Mouse (Mus musculus): ENCODE measurements around the gene Trcg1. TPM values are rescaled to one million over a fixed set of nuclear protein-coding genes. Genes with fewer than 3 reads are reported as not detected.

Gene Trcg1
- polyA plus RNA-seq, 1 experiment = not detected

DNA sequence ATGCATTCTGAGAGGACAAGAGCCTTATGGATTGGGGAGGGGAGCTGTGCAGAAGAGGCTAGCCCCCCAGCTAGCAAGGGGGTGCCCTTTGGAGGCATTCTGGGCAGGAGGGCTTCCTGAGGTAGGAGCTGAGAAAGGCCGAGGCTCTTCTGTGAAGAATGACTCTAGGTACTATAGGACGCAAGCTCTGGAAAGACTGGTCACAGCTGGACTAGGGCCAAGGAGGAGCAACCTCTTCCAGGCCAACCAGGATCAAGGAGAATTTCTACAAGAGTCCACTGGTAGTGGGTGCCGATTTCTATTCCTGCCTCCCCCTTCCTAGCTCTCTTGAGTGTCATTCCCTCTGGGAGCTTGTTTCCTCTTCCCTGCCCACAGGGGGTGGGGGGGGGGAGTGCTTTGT is 46.3 kb downstream of the Trcg1 start:
- H3K4me3 ChIP-seq (ENCODE audit: insufficient read depth, low read length) = no peak overlapping the region
- TF ChIP-seq POLR2A (IDR thresholded peaks at IDR 0.05; ENCODE audit: low read depth, low read length) (no peak), CTCF (IDR thresholded peaks at IDR 0.05; ENCODE audit: borderline replicate concordance, insufficient read depth, low read length) (no peak)
- H3K4me1 ChIP-seq (ENCODE audit: control insufficient read depth, insufficient read depth, low read length) = no peaks in the 10 kb centered on the region; the same call in 1 of the 2 replicates
- H3K27ac ChIP-seq (ENCODE audit: insufficient read depth, low read length) = no peak overlapping the region

DNA sequence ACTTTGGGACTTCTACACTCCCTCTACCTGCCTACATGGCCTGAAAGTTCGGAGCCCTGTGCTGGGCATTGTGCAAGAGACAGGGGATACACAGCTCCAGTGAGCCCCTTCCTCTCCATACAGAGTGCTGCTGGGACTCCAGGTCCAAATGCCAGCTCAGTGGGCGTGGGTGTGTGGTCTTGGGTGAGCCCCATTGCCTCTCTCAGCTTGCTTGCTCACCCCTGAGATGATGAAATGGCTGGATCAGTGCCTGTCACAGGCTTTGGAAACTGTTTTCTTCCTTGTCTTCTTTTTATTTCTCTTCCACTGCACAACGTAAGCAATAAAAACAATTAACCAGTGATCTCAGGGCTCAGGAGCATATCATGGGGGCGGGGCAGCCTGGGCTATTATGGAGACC is 47.0 kb downstream of the Trcg1 start:
- H3K4me3 ChIP-seq (ENCODE audit: insufficient read depth, low read length) = no peak overlapping the region
- no peaks in the 10 kb centered on the region; the same call in 1 of the 2 replicates for H3K4me1 ChIP-seq (ENCODE audit: control insufficient read depth, insufficient read depth, low read length)
- H3K27ac ChIP-seq (ENCODE audit: insufficient read depth, low read length) = no peak overlapping the region
- TF ChIP-seq POLR2A (IDR thresholded peaks at IDR 0.05; ENCODE audit: low read depth, low read length) = no peak

DNA sequence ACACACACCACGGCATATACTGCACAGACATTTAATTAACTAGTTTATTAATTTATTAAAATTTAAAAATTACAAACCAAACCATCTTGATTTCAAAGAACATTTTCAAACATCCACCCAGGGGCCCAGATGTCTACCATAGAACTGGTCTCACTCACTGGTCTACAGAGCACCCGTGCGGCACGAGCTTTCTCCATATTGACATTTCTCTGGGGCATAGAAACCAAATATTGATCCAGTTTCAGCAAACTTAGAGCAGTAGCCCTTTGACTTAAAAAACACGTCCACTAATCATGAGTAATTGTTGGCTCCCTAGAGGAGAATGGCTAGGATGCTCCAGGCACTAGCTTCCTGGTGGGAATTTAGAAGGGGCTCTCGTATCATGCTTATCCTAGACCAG is 50.8 kb downstream of the Trcg1 start:
- H3K27ac ChIP-seq (ENCODE audit: insufficient read depth, low read length) = no peak overlapping the region
- H3K4me3 ChIP-seq (ENCODE audit: insufficient read depth, low read length) = no peak overlapping the region
- TF ChIP-seq POLR2A (IDR thresholded peaks at IDR 0.05; ENCODE audit: low read depth, low read length) = no peak
- TF ChIP-seq CTCF (IDR thresholded peaks at IDR 0.05; ENCODE audit: borderline replicate concordance, insufficient read depth, low read length) = no peak
- no peaks in the 10 kb centered on the region for H3K4me1 ChIP-seq (ENCODE audit: control insufficient read depth, insufficient read depth, low read length)

DNA sequence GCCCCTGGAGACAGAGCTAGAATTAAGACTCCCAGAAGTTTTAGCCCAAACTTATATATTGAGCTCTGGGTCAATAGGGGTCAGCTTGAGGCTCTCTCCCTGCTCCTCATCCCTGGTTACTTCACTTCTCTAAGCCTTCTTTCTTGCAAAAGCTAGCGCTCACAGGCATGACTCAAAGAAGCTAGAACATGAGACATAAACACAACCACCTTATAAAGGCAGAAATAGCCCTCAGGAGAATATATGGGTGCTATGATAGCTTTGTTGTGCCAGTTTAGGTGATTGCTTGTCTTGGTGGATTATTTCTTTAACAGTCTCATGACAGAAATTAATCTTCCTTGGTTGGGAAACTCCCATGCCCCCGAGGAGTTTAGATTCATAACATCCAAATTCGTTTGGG is 58.5 kb downstream of the Trcg1 start:
- Histone ChIP-seq H3K27ac (ENCODE audit: insufficient read depth, low read length) (no peak overlapping the region), H3K4me1 (ENCODE audit: control insufficient read depth, insufficient read depth, low read length) (no peaks in the 10 kb centered on the region), H3K4me3 (ENCODE audit: insufficient read depth, low read length) (no peak overlapping the region)
- no peak for TF ChIP-seq POLR2A (IDR thresholded peaks at IDR 0.05; ENCODE audit: low read depth, low read length)
- no peak for TF ChIP-seq CTCF (IDR thresholded peaks at IDR 0.05; ENCODE audit: borderline replicate concordance, insufficient read depth, low read length)

- Histone ChIP-seq H3K4me3 (ENCODE audit: insufficient read depth, low read length) (no peak overlapping the region), H3K27ac (ENCODE audit: insufficient read depth, low read length) (no peak overlapping the region), H3K4me1 (ENCODE audit: control insufficient read depth, insufficient read depth, low read length) (no peaks in the 10 kb centered on the region)
- TF ChIP-seq POLR2A (IDR thresholded peaks at IDR 0.05; ENCODE audit: low read depth, low read length) (no peak), CTCF (IDR thresholded peaks at IDR 0.05; ENCODE audit: borderline replicate concordance, insufficient read depth, low read length) (no peak)
Measured at GRCm38 (mm10) chr9:57295666-57296065, 59.3 kb downstream of the Trcg1 start.

GRCm38 (mm10) chr9:57296277-57296676 is 59.9 kb downstream of the Trcg1 start:
- Histone ChIP-seq H3K4me1 (ENCODE audit: control insufficient read depth, insufficient read depth, low read length) (no peaks in the 10 kb centered on the region), H3K4me3 (ENCODE audit: insufficient read depth, low read length) (no peak overlapping the region), H3K27ac (ENCODE audit: insufficient read depth, low read length) (no peak overlapping the region)
- no peak for TF ChIP-seq POLR2A (IDR thresholded peaks at IDR 0.05; ENCODE audit: low read depth, low read length)
- TF ChIP-seq CTCF (IDR thresholded peaks at IDR 0.05; ENCODE audit: borderline replicate concordance, insufficient read depth, low read length) = no peak

DNA sequence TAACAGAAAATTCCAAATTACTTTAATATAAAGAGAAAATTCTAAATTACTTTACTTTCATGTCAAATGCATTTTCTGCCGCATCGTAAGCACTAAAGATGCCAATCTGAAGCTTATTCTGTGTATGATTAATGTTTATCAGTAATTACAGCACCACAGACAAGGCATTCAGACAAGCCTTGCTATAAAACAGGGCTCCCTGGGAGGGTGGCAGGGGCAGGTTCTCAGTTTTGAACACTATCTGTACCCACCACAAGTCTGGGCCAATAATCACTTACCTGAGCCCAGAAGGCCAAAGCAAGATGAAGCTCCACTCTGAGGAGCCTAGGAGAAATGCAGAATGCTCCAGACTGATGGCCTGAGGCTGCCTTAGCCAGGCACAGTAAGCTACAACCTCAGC is 61.6 kb downstream of the Trcg1 start:
- no peak overlapping the region for H3K4me3 ChIP-seq (ENCODE audit: insufficient read depth, low read length)
- no peak for TF ChIP-seq CTCF (IDR thresholded peaks at IDR 0.05; ENCODE audit: borderline replicate concordance, insufficient read depth, low read length)

More for the DNA sequence above, 61.6 kb downstream of the Trcg1 start:
- no peaks in the 10 kb centered on the region for H3K4me1 ChIP-seq (ENCODE audit: control insufficient read depth, insufficient read depth, low read length)
- no peak overlapping the region for H3K27ac ChIP-seq (ENCODE audit: insufficient read depth, low read length)

Other genes starting within 250 kb of the Trcg1 start
- gene Ptpn9, start 241.6 kb upstream of the Trcg1 start, polyA plus RNA-seq (2011; ENCODE audit: insufficient read length, low read depth, missing spikeins) = 74.5 and 79.8 TPM in 2 replicates
- 34.3 and 49.7 TPM in 2 replicates for gene Sin3a, start 164.5 kb upstream of the Trcg1 start, polyA plus RNA-seq (2011; ENCODE audit: insufficient read length, low read depth, missing spikeins)
- gene Man2c1, start 105.9 kb upstream of the Trcg1 start, polyA plus RNA-seq (2011; ENCODE audit: insufficient read length, low read depth, missing spikeins) = 81.2 and 86.1 TPM in 2 replicates
- gene Neil1, start 88.3 kb upstream of the Trcg1 start, polyA plus RNA-seq (2011; ENCODE audit: insufficient read length, low read depth, missing spikeins) = 6.5 and 7.0 TPM in 2 replicates
- gene Commd4, start 78.2 kb upstream of the Trcg1 start, polyA plus RNA-seq (2011; ENCODE audit: insufficient read length, low read depth, missing spikeins) = 48.4 and 52.4 TPM in 2 replicates
- 30.6 and 36.6 TPM in 2 replicates for gene 1700017B05Rik, start 26.1 kb downstream of the Trcg1 start, polyA plus RNA-seq (2011; ENCODE audit: insufficient read length, low read depth, missing spikeins)
- 26.6 and 31.0 TPM in 2 replicates for gene Ppcdc, start 203.6 kb downstream of the Trcg1 start, polyA plus RNA-seq (2011; ENCODE audit: insufficient read length, low read depth, missing spikeins)
- 23.7 and 26.1 TPM in 2 replicates for gene Scamp5, start 231.5 kb downstream of the Trcg1 start, polyA plus RNA-seq (2011; ENCODE audit: insufficient read length, low read depth, missing spikeins)

All from embryonic fibroblast, embryonic 13.5 days (primary cell).